Mouse (Mus musculus): ENCODE data around the gene Slc12a4. TPM values are rescaled to one million over a fixed set of nuclear protein-coding genes. Genes with fewer than 3 reads are reported as not detected.
A peak's percentile ranks its signal among the peaks of the same experiment; 100 is the strongest.
"Not testable (repeated sequence)": the region's sequence is repeated elsewhere in the genome, so short reads cannot be mapped to it uniquely, and the experiment has no call there.

Slc12a4 gene
- polyA plus RNA-seq, 1 experiment from 2014 or later: 34.1 TPM

- H3K4me1 ChIP-seq (replicated peaks): no peaks in the 10 kb centered on the region
- no peak overlapping the region for H3K9ac ChIP-seq
- H3K9me3 ChIP-seq (replicated peaks): no peaks in the 10 kb centered on the region
- no peak for ATAC-seq (replicated peaks; ENCODE audit: insufficient number of reproducible peaks, insufficient read depth, low FRiP score, low read depth)
- H3K27ac ChIP-seq: no peak overlapping the region
- no peaks in the 10 kb centered on the region for H3K27me3 ChIP-seq
- no peak overlapping the region for H3K4me3 ChIP-seq
- no peaks in the 10 kb centered on the region for H3K36me3 ChIP-seq
- H3K4me2 ChIP-seq: no peak overlapping the region
- 63% methylated on average over 7 of the region's 7 CpGs for WGBS
Observed at GRCm38 (mm10) chr8:105996359-105996758, 30.5 kb upstream of the Slc12a4 start.

GRCm38 (mm10) chr8:105993226-105993625 lies 27.3 kb upstream of the Slc12a4 start:
- no peak overlapping the region for H3K4me2 ChIP-seq
- no peak overlapping the region for H3K9ac ChIP-seq
- no peak for ATAC-seq (replicated peaks; ENCODE audit: insufficient number of reproducible peaks, insufficient read depth, low FRiP score, low read depth)
- peaks cover 6% of the 10 kb centered on the region; the same call in 1 of the 2 replicates for H3K4me1 ChIP-seq (replicated peaks)
- no peaks in the 10 kb centered on the region for H3K36me3 ChIP-seq
- no peak overlapping the region for H3K4me3 ChIP-seq
- no peak overlapping the region for H3K27ac ChIP-seq
- 69% methylated on average over 4 of the region's 4 CpGs for WGBS
- no peaks in the 10 kb centered on the region for H3K27me3 ChIP-seq
- no peaks in the 10 kb centered on the region for H3K9me3 ChIP-seq (replicated peaks)

GRCm38 (mm10) chr8:105992499-105992898 lies 26.6 kb upstream of the Slc12a4 start:
- H3K4me3 ChIP-seq: no peak overlapping the region
- H3K9ac ChIP-seq: no peak overlapping the region
- 61% methylated on average over 5 of the region's 5 CpGs for WGBS
- H3K36me3 ChIP-seq: no peaks in the 10 kb centered on the region
- no peak overlapping the region for H3K4me2 ChIP-seq
- H3K27me3 ChIP-seq: no peaks in the 10 kb centered on the region
- ATAC-seq (replicated peaks; ENCODE audit: insufficient number of reproducible peaks, insufficient read depth, low FRiP score, low read depth): no peak
- H3K9me3 ChIP-seq (replicated peaks): no peaks in the 10 kb centered on the region
- H3K4me1 ChIP-seq (replicated peaks): peaks cover 6% of the 10 kb centered on the region; the same call in 1 of the 2 replicates
- no peak overlapping the region for H3K27ac ChIP-seq

- Histone ChIP-seq H3K9me3 (replicated peaks) (no peaks in the 10 kb centered on the region), H3K4me1 (replicated peaks) (peaks cover 6% of the 10 kb centered on the region; the same call in 1 of the 2 replicates), H3K36me3 (no peaks in the 10 kb centered on the region), H3K4me2 (no peak overlapping the region), H3K27ac (no peak overlapping the region), H3K4me3 (no peak overlapping the region), H3K9ac (no peak overlapping the region), H3K27me3 (no peaks in the 10 kb centered on the region)
- no peak for ATAC-seq (replicated peaks; ENCODE audit: insufficient number of reproducible peaks, insufficient read depth, low FRiP score, low read depth)
- 66% methylated on average over 2 of the region's 2 CpGs for WGBS
Observed at GRCm38 (mm10) chr8:105991546-105991945, 25.6 kb upstream of the Slc12a4 start.

- H3K9me3 ChIP-seq (replicated peaks): no peaks in the 10 kb centered on the region
- no peaks in the 10 kb centered on the region for H3K36me3 ChIP-seq
- H3K4me3 ChIP-seq: no peak within 1 kb of the TSS
- H3K27me3 ChIP-seq: no peaks in the 10 kb centered on the region
- H3K4me2 ChIP-seq: peak within 1 kb of the TSS; percentile 30; the same call in 1 of the 2 replicates
- H3K9ac ChIP-seq: no peak within 1 kb of the TSS
- H3K4me1 ChIP-seq (replicated peaks): peaks cover 6% of the 10 kb centered on the region; the same call in 1 of the 2 replicates
- 9% methylated on average over 15 of the region's 15 CpGs for WGBS
- peak; percentile 64; the same call in 1 of the 2 replicates for ATAC-seq (replicated peaks; ENCODE audit: insufficient number of reproducible peaks, insufficient read depth, low FRiP score, low read depth)
- no peak within 1 kb of the TSS for H3K27ac ChIP-seq
Observed at GRCm38 (mm10) chr8:105990856-105991387, 25.0 kb upstream of the Slc12a4 start, which contains the start of gene Dus2. Dus2 (plus strand) TSS chr8:105991337.

- 75% methylated on average over 11 of the region's 11 CpGs for WGBS
- H3K4me3 ChIP-seq: no peak overlapping the region
- H3K9me3 ChIP-seq (replicated peaks): no peaks in the 10 kb centered on the region
- no peak overlapping the region for H3K9ac ChIP-seq
- H3K4me2 ChIP-seq: no peak overlapping the region
- no peaks in the 10 kb centered on the region for H3K27me3 ChIP-seq
- H3K27ac ChIP-seq: no peak overlapping the region
- no peaks in the 10 kb centered on the region for H3K36me3 ChIP-seq
- no peak for ATAC-seq (replicated peaks; ENCODE audit: insufficient number of reproducible peaks, insufficient read depth, low FRiP score, low read depth)
- peaks cover 6% of the 10 kb centered on the region; the same call in 1 of the 2 replicates for H3K4me1 ChIP-seq (replicated peaks)
Observed at GRCm38 (mm10) chr8:105988546-105988945, 22.6 kb upstream of the Slc12a4 start.

GRCm38 (mm10) chr8:105983406-105983805 lies 17.5 kb upstream of the Slc12a4 start:
- H3K27me3 ChIP-seq; H3K4me2 ChIP-seq; H3K36me3 ChIP-seq; H3K27ac ChIP-seq; ATAC-seq (replicated peaks; ENCODE audit: insufficient number of reproducible peaks, insufficient read depth, low FRiP score, low read depth); H3K9me3 ChIP-seq (replicated peaks); H3K9ac ChIP-seq; H3K4me1 ChIP-seq (replicated peaks); H3K4me3 ChIP-seq: not testable (repeated sequence)
- 72% methylated on average over 11 of the region's 11 CpGs for WGBS

GRCm38 (mm10) chr8:105981146-105981545 lies 15.2 kb upstream of the Slc12a4 start:
- no peak for ATAC-seq (replicated peaks; ENCODE audit: insufficient number of reproducible peaks, insufficient read depth, low FRiP score, low read depth)
- Histone ChIP-seq H3K4me2 (no peak overlapping the region), H3K4me3 (no peak overlapping the region), H3K36me3 (no peaks in the 10 kb centered on the region), H3K9me3 (replicated peaks) (no peaks in the 10 kb centered on the region), H3K27ac (no peak overlapping the region), H3K27me3 (no peaks in the 10 kb centered on the region), H3K9ac (no peak overlapping the region), H3K4me1 (replicated peaks) (no peaks in the 10 kb centered on the region)
- 88% methylated on average over 1 of the region's 1 CpGs for WGBS

DNA sequence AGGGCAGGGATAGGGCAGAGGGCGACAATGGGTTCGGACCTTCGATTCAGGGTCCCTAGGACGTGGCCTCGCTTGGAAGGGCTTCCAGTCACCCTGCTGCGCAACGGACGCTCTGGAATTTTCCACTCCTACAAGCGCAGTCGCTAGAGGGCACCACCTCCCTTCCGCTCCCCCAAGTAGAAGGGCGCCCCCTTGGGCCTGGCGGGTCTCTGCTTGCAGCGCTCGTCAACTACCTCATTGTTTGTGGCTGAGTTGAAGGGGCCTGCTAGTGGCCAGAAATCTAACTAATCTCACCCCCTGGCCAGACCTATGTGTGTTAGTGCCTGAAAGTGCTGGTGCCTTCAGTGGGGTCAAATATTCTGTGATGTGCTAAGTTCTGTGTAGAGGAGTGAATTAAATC lies 13.4 kb upstream of the Slc12a4 start, which contains the start of gene Dpep3:
TSS of gene Dpep3 (minus strand) at position 105 of the 400 bp plus-strand sequence.
- Histone ChIP-seq H3K4me2 (no peak within 1 kb of the TSS), H3K27ac (no peak within 1 kb of the TSS), H3K27me3 (no peaks in the 10 kb centered on the region), H3K4me3 (no peak within 1 kb of the TSS), H3K9me3 (replicated peaks) (no peaks in the 10 kb centered on the region), H3K36me3 (no peaks in the 10 kb centered on the region), H3K9ac (no peak within 1 kb of the TSS), H3K4me1 (replicated peaks) (no peaks in the 10 kb centered on the region)
- 89% methylated on average over 15 of the region's 15 CpGs for WGBS
- no peak for ATAC-seq (replicated peaks; ENCODE audit: insufficient number of reproducible peaks, insufficient read depth, low FRiP score, low read depth)

DNA sequence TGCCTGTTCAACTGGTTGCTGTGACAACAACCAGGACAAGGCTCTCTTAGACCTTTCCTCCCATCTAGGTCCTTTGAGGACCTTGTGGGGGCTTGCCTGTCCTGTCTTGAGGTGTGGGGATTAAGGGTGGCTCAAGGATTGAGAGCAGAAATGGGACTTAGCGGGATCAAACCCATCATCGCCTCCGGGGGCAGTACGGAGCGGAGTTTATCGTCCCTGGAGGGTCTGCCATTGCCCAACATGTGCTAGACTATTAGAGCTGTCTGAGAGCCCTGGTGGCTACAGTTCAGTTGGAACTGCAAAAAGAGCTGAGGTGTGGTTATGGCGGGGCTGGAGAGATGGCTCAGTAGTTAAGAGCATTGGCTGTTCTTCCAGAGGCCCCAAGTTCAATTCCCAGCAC lies 9.5 kb upstream of the Slc12a4 start:
- Histone ChIP-seq H3K9ac (no peak overlapping the region), H3K9me3 (replicated peaks) (no peaks in the 10 kb centered on the region), H3K27me3 (no peaks in the 10 kb centered on the region), H3K4me2 (no peak overlapping the region), H3K27ac (no peak overlapping the region), H3K4me1 (replicated peaks) (no peaks in the 10 kb centered on the region), H3K4me3 (no peak overlapping the region), H3K36me3 (no peaks in the 10 kb centered on the region)
- no peak for ATAC-seq (replicated peaks; ENCODE audit: insufficient number of reproducible peaks, insufficient read depth, low FRiP score, low read depth)
- WGBS: 62% methylated on average over 7 of the region's 7 CpGs

DNA sequence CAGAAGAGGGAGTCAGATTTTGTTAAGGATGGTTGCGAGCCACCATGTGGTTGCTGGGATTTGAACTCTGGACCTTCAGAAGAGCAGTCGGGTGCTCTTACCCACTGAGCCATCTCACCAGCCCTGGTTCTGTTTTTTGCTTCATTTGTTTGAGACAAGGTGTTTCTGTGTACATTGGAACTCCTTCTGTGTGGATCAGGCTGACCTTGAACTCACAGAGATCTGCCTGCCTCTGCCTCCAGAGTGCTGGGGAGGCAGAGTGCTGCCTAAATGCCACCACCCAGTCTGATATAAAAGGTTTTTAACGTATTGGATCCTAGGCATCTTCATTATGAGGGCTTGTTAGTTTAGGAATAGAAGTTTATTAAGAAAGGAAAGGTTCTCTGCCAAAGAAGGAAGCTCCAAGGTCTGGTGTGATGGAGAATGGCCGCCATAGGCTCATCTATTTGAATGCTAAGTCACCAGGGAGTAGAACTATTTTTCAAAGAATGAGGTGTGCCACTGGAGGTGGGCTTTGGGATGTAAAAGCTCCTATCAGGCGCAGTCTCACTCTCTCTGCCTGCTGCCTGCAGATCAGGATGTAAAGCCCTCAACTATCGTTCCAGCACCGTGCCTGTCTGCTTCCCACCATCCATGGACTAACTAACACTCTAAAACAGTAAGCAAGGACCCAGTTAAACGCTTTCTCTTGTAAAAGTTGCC lies 5.3 kb upstream of the Slc12a4 start:
- Histone ChIP-seq H3K4me2 (no peak overlapping the region), H3K36me3 (no peaks in the 10 kb centered on the region), H3K27me3 (no peaks in the 10 kb centered on the region), H3K4me3 (no peak overlapping the region), H3K9me3 (replicated peaks) (no peaks in the 10 kb centered on the region), H3K9ac (no peak overlapping the region), H3K4me1 (replicated peaks) (peaks cover 18% of the 10 kb centered on the region), H3K27ac (no peak overlapping the region)
- WGBS: 73% methylated on average over 8 of the region's 8 CpGs
- ATAC-seq (replicated peaks; ENCODE audit: insufficient number of reproducible peaks, insufficient read depth, low FRiP score, low read depth): no peak

- 70% methylated on average over 1 of the region's 1 CpGs for WGBS
- Histone ChIP-seq H3K27me3 (no peaks in the 10 kb centered on the region), H3K4me3 (no peak overlapping the region), H3K4me1 (replicated peaks) (peaks cover 28% of the 10 kb centered on the region), H3K9me3 (replicated peaks) (no peaks in the 10 kb centered on the region), H3K4me2 (no peak overlapping the region), H3K9ac (no peak overlapping the region), H3K27ac (no peak overlapping the region), H3K36me3 (no peaks in the 10 kb centered on the region)
- ATAC-seq (replicated peaks; ENCODE audit: insufficient number of reproducible peaks, insufficient read depth, low FRiP score, low read depth): no peak
Observed at GRCm38 (mm10) chr8:105969367-105969766, 3.5 kb upstream of the Slc12a4 start.
